ENCODE assay signal across 18 mouse cellular contexts in the genomic region with DNA sequence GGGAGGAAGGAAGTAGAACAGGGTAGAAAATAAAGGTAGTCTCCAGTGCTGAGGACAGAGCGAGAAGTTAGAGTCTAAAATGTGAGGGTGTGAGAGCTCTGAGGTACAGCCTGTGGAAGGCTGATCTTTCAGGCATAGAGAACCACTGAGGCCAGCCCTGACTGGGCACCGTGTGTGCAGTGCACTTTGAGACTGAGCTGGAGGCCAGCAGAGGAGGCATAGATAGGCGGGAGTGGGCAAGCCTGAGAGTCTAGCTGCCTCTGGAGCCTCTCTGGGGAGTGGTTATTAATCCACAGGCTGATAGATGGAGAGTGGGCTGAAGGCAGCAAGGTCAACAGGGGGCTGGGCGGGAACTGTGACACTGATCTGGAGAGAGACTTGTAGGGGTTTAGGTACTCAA. TPM values are rescaled to one million over a fixed set of nuclear protein-coding genes. Genes with fewer than 3 reads are reported as not detected.
A peak's percentile ranks its signal among the peaks of the same experiment; 100 is the strongest.
DNase-seq lines count a peak whose midpoint lies in the region; ATAC-seq and TF ChIP-seq lines count a peak whose summit lies in the region.
"Had no signal": no experiment of that assay in that cellular context is flagged by ENCODE, and none has a peak within 500 bp of the region (broad histone marks: within the 10 kb centered on the region; RNA-seq: fewer than 3 reads in every experiment).

No protein-coding gene starts in this region.

- H3K4me3 ChIP-seq in forebrain, embryonic 10.5 days = no peak overlapping the region
- H3K4me3 ChIP-seq in forebrain, embryonic 15.5 days = no peak overlapping the region
- no peak overlapping the region for H3K4me3 ChIP-seq in hindbrain, embryonic 14.5 days (replicated peaks; ENCODE audit: low read length)
- H3K4me3 ChIP-seq in hindbrain, embryonic 16.5 days (ENCODE audit: low read length) = no peak overlapping the region
- H3K4me3 ChIP-seq in testis, adult 2 months (ENCODE audit: control insufficient read depth, low read depth, low read length) = peak overlapping the region; percentile 100
- H3K4me3 ChIP-seq: embryonic facial prominence, embryonic 13.5 days; heart, embryonic 15.5 days; limb, embryonic 13.5 days; liver, embryonic 13.5 days had no signal

- peaks cover 9% of the 10 kb centered on the region for H3K36me3 ChIP-seq in forebrain, embryonic 10.5 days (replicated peaks)
- no peaks in the 10 kb centered on the region for H3K36me3 ChIP-seq in forebrain, embryonic 15.5 days
- H3K36me3 ChIP-seq in hindbrain, embryonic 14.5 days (replicated peaks; ENCODE audit: control insufficient read depth, insufficient read depth) = peaks cover 2% of the 10 kb centered on the region
- no peaks in the 10 kb centered on the region for H3K36me3 ChIP-seq in hindbrain, embryonic 16.5 days (ENCODE audit: control insufficient read depth, insufficient read depth, low read length)
- no peaks in the 10 kb centered on the region for H3K36me3 ChIP-seq in testis, adult 2 months (ENCODE audit: control insufficient read depth, insufficient read depth, low read length)

- no peak overlapping the region for H3K4me2 ChIP-seq in forebrain, embryonic 15.5 days (replicated peaks)
- H3K4me2 ChIP-seq in hindbrain, embryonic 14.5 days (replicated peaks) = no peak overlapping the region
- no peak overlapping the region for H3K4me2 ChIP-seq in hindbrain, embryonic 16.5 days (ENCODE audit: low read length)
- H3K4me2 ChIP-seq: embryonic facial prominence, embryonic 13.5 days; heart, embryonic 15.5 days; limb, embryonic 13.5 days; liver, embryonic 13.5 days; lung, embryonic 14.5 days had no signal

- no peak for TF ChIP-seq POLR2A in testis, adult 2 months (IDR thresholded peaks at IDR 0.05; ENCODE audit: control insufficient read depth, low read depth, low read length)

- peaks cover 50% of the 10 kb centered on the region for H3K4me1 ChIP-seq in forebrain, embryonic 10.5 days
- H3K4me1 ChIP-seq in forebrain, embryonic 15.5 days = peaks cover 28% of the 10 kb centered on the region
- peaks cover 30% of the 10 kb centered on the region for H3K4me1 ChIP-seq in hindbrain, embryonic 14.5 days (replicated peaks; ENCODE audit: control insufficient read depth, insufficient read depth, low read length)
- peaks cover 15% of the 10 kb centered on the region for H3K4me1 ChIP-seq in hindbrain, embryonic 16.5 days (ENCODE audit: control insufficient read depth, insufficient read depth, low read depth, low read length)
- H3K4me1 ChIP-seq in testis, adult 2 months (ENCODE audit: control insufficient read depth, insufficient read depth, low read length) = peaks cover 4% of the 10 kb centered on the region

- peak overlapping the region; percentile 40; the same call in 1 of the 2 replicates for H3K27ac ChIP-seq in forebrain, embryonic 10.5 days
- no peak overlapping the region for H3K27ac ChIP-seq in forebrain, embryonic 15.5 days (replicated peaks)
- H3K27ac ChIP-seq in hindbrain, embryonic 14.5 days = no peak overlapping the region
- H3K27ac ChIP-seq in hindbrain, embryonic 16.5 days (ENCODE audit: low read depth, low read length) = no peak overlapping the region
- peak overlapping the region; percentile 36 for H3K27ac ChIP-seq in testis, adult 2 months (ENCODE audit: control insufficient read depth, insufficient read depth, low read depth, low read length)
- H3K27ac ChIP-seq: heart, embryonic 15.5 days; limb, embryonic 13.5 days; liver, embryonic 13.5 days had no signal

- no peak for ATAC-seq in forebrain, embryonic 15.5 days (replicated peaks)
- no peak for ATAC-seq in hindbrain, embryonic 14.5 days (ENCODE audit: low FRiP score)
- ATAC-seq in hindbrain, embryonic 16.5 days = no peak

- DNase-seq in forebrain, embryonic 10.5 days (ENCODE audit: extremely low spot score, low spot score) = no peak
- no peak for DNase-seq in hindbrain, embryonic 14.5 days (ENCODE audit: low spot score)
- no peak for DNase-seq in testis, postnatal 10 days (ENCODE audit: low spot score)
- no peak for DNase-seq in left cerebral cortex, adult 11 months (ENCODE audit: low spot score)
- DNase-seq: adrenal gland, postnatal 14 days; cerebellum, postnatal 25 days; heart, postnatal 4 days; liver, embryonic 13.5 days; lung, embryonic 14.5 days; retina, postnatal 1 day; thymus, adult 18-20 months; thymus, postnatal 4 days had no signal

- H3K9me3 ChIP-seq in forebrain, embryonic 10.5 days = no peaks in the 10 kb centered on the region
- no peaks in the 10 kb centered on the region for H3K9me3 ChIP-seq in forebrain, embryonic 15.5 days
- H3K9me3 ChIP-seq in hindbrain, embryonic 14.5 days (ENCODE audit: control insufficient read depth, low read length) = no peaks in the 10 kb centered on the region
- no peaks in the 10 kb centered on the region for H3K9me3 ChIP-seq in hindbrain, embryonic 16.5 days (ENCODE audit: control insufficient read depth, low read length)
- H3K9me3 ChIP-seq: embryonic facial prominence, embryonic 13.5 days; heart, embryonic 15.5 days; limb, embryonic 13.5 days; liver, embryonic 13.5 days had no signal

- H3K27me3 ChIP-seq in forebrain, embryonic 10.5 days (ENCODE audit: poor library complexity, severe bottlenecking) = no peaks in the 10 kb centered on the region
- no peaks in the 10 kb centered on the region for H3K27me3 ChIP-seq in forebrain, embryonic 15.5 days
- no peaks in the 10 kb centered on the region for H3K27me3 ChIP-seq in hindbrain, embryonic 14.5 days (ENCODE audit: control insufficient read depth, insufficient read depth, low read length)
- H3K27me3 ChIP-seq in hindbrain, embryonic 16.5 days (replicated peaks; ENCODE audit: control insufficient read depth, insufficient read depth, low read length) = no peaks in the 10 kb centered on the region
- no peaks in the 10 kb centered on the region for H3K27me3 ChIP-seq in testis, adult 2 months (ENCODE audit: control insufficient read depth, insufficient read depth, low read length)
- H3K27me3 ChIP-seq: embryonic facial prominence, embryonic 13.5 days; heart, embryonic 15.5 days; limb, embryonic 13.5 days; liver, embryonic 13.5 days had no signal

- WGBS in forebrain, embryonic 10.5 days = 82% methylated on average over 4 of the region's 4 CpGs
- 77% methylated on average over 4 of the region's 4 CpGs for WGBS in forebrain, embryonic 15.5 days
- WGBS in hindbrain, embryonic 14.5 days = 66% methylated on average over 4 of the region's 4 CpGs
- WGBS in hindbrain, embryonic 16.5 days = 60% methylated on average over 4 of the region's 4 CpGs

- TF ChIP-seq CTCF in testis, adult 2 months (IDR thresholded peaks at IDR 0.05; ENCODE audit: control insufficient read depth, insufficient read depth, insufficient replicate concordance, low read depth, low read length) = no peak

- no peak overlapping the region for H3K9ac ChIP-seq in forebrain, embryonic 15.5 days (replicated peaks)
- 0 out of 2 replicates have a peak overlapping the region, but pooled peaks have one; percentile 10 for H3K9ac ChIP-seq in hindbrain, embryonic 14.5 days
- H3K9ac ChIP-seq in hindbrain, embryonic 16.5 days (ENCODE audit: low read depth, low read length) = no peak overlapping the region
- H3K9ac ChIP-seq: embryonic facial prominence, embryonic 13.5 days; heart, embryonic 15.5 days; limb, embryonic 13.5 days; liver, embryonic 13.5 days; lung, embryonic 14.5 days had no signal

RNA-seq across cellular contexts. Expression of gene Ip6k2, which starts 1.7 kb away (rescaled TPM):
- 78.3 and 89.3 TPM in 2 replicates for polyA plus RNA-seq in forebrain, embryonic 10.5 days (2016; fragmentation: Nextera tagmentation; extraction: Ambion mirVana)
- polyA plus RNA-seq in forebrain, embryonic 15.5 days (2015; fragmentation: Nextera tagmentation; extraction: Ambion mirVana) = 206 and 208 TPM in 2 replicates
- polyA plus RNA-seq in hindbrain, embryonic 14.5 days (2014; fragmentation: Nextera tagmentation; extraction: Ambion mirVana) = 202 and 238 TPM in 2 replicates
- 178 and 185 TPM in 2 replicates for polyA plus RNA-seq in hindbrain, embryonic 16.5 days (2015; fragmentation: Nextera tagmentation; extraction: Ambion mirVana)
- 49.7 and 54.0 TPM in 2 replicates for polyA plus RNA-seq in testis, adult 2 months (2012; rRNA removed)

RNA-seq across cellular contexts. Expression of gene Nckipsd, which starts 26.3 kb away (rescaled TPM):
- polyA plus RNA-seq in forebrain, embryonic 10.5 days (2016; fragmentation: Nextera tagmentation; extraction: Ambion mirVana) = 14.1 and 18.8 TPM in 2 replicates
- 21.1 and 21.2 TPM in 2 replicates for polyA plus RNA-seq in forebrain, embryonic 15.5 days (2015; fragmentation: Nextera tagmentation; extraction: Ambion mirVana)
- 28.5 and 29.6 TPM in 2 replicates for polyA plus RNA-seq in hindbrain, embryonic 14.5 days (2014; fragmentation: Nextera tagmentation; extraction: Ambion mirVana)
- 32.2 and 35.1 TPM in 2 replicates for polyA plus RNA-seq in hindbrain, embryonic 16.5 days (2015; fragmentation: Nextera tagmentation; extraction: Ambion mirVana)
- 5.6 and 5.9 TPM in 2 replicates for polyA plus RNA-seq in testis, adult 2 months (2012; rRNA removed)

RNA-seq across cellular contexts. Expression of gene Celsr3, which starts 44.2 kb away (rescaled TPM):
- 1.5 and 2.1 TPM in 2 replicates for polyA plus RNA-seq in forebrain, embryonic 10.5 days (2016; fragmentation: Nextera tagmentation; extraction: Ambion mirVana)
- polyA plus RNA-seq in forebrain, embryonic 15.5 days (2015; fragmentation: Nextera tagmentation; extraction: Ambion mirVana) = 16.7 and 20.0 TPM in 2 replicates
- polyA plus RNA-seq in hindbrain, embryonic 14.5 days (2014; fragmentation: Nextera tagmentation; extraction: Ambion mirVana) = 15.4 and 16.0 TPM in 2 replicates
- 11.6 and 12.8 TPM in 2 replicates for polyA plus RNA-seq in hindbrain, embryonic 16.5 days (2015; fragmentation: Nextera tagmentation; extraction: Ambion mirVana)
- 1.2 and 1.3 TPM in 2 replicates for polyA plus RNA-seq in testis, adult 2 months (2012; rRNA removed)

Comparison
In these comparisons a context has a peak if more than half of its experiments do, and no peak if none do; other contexts are left out.
1. H3K27ac ChIP-seq: peak in forebrain, embryonic 10.5 days (single experiment) and testis, adult 2 months (single experiment); none in forebrain, embryonic 15.5 days (single experiment), hindbrain, embryonic 14.5 days (single experiment) and hindbrain, embryonic 16.5 days (single experiment).